Mouse (Mus musculus) hindbrain, postnatal 0 days (tissue): ENCODE measurements around the gene Ttc28. TPM values are rescaled to one million over a fixed set of nuclear protein-coding genes. Genes with fewer than 3 reads are reported as not detected.

ENCODE experiments used
- ATAC-seq: fragments of 200-750 bp; cut with Nextera tagmentation; 2 replicates; pipeline ENCODE4 v1.8.0; 2017; ENCODE audit warnings: mild to moderate bottlenecking, moderate TSS enrichment, moderate library complexity
- DNase-seq: peaks from one replicate; pipeline ENCODE4 v3.0.0-alpha.2; 2015; ENCODE audit warnings: low spot score
- H3K27ac ChIP-seq: fragments of 300-500 bp; sonication (generic); 2 replicates; pipeline ENCODE4 v1.5.1; 2014; ENCODE audit warnings: mild to moderate bottlenecking
- H3K27me3 ChIP-seq: fragments of 300-500 bp; sonication (generic); 2 replicates; pipeline ENCODE4 v1.6.1; 2014; ENCODE audit warnings: low read length, mixed read lengths; ENCODE audit not compliant: insufficient read depth
- H3K36me3 ChIP-seq: fragments of 300-500 bp; sonication (generic); 2 replicates; pipeline ENCODE4 v1.6.1; 2014; ENCODE audit warnings: low read length, mixed read lengths; ENCODE audit not compliant: insufficient read depth
- H3K4me1 ChIP-seq: fragments of 300-500 bp; sonication (generic); 2 replicates; pipeline ENCODE4 v1.6.1; 2014; ENCODE audit warnings: antibody characterized with exemption, low read length, mixed read lengths; ENCODE audit not compliant: insufficient read depth
- H3K4me2 ChIP-seq: fragments of 300-500 bp; sonication (generic); 2 replicates; pipeline ENCODE4 v1.6.1; 2014; ENCODE audit warnings: low read depth, mild to moderate bottlenecking, low read length, moderate library complexity, mixed read lengths
- H3K4me3 ChIP-seq: fragments of 300-500 bp; sonication (generic); 2 replicates; pipeline ENCODE4 v1.5.1; 2014; ENCODE audit warnings: low read length
- H3K9ac ChIP-seq: fragments of 300-500 bp; sonication (generic); replicated peaks from 2 replicates; pipeline ENCODE4 v1.6.1; 2014; ENCODE audit warnings: mild to moderate bottlenecking, low read length, moderate library complexity, mixed read lengths
- H3K9me3 ChIP-seq: fragments of 300-500 bp; sonication (generic); 2 replicates; pipeline ENCODE4 v1.6.1; 2016; ENCODE audit warnings: low read length, mixed read lengths
- CTCF ChIP-seq: IDR thresholded peaks from 2 replicates; pipeline ENCODE4 v1.5.1; 2016; ENCODE audit warnings: antibody characterized with exemption, control low read depth, low read depth
- WGBS: fragments of 180-500 bp; shearing (Covaris S2); extraction: QIAGEN DNeasy Blood & Tissue Kit; methylation state at CpG from one replicate; pipeline ENCODE4 v1.1.7; 2014; 5-methylcytosine and 5-hydroxymethylcytosine counted together
- polyA plus RNA-seq: library from polyadenylated mRNA; unstranded; fragments of >200 nt; fragmentation: Nextera tagmentation; extraction: Ambion mirVana; gene quantifications from 2 replicates; pipeline ENCODE4 v1.2.1, GENCODE M21; 2015
- total RNA-seq: library from RNA; depleted of rRNA; stranded (reverse); fragments of >200 nt; gene quantifications from 2 replicates; pipeline ENCODE4 v1.2.3, GENCODE M21; 2014

Gene Ttc28
- total and polyA plus RNA-seq, 2 experiments from 2014 or later = 11.1 to 49.8 TPM

DNA sequence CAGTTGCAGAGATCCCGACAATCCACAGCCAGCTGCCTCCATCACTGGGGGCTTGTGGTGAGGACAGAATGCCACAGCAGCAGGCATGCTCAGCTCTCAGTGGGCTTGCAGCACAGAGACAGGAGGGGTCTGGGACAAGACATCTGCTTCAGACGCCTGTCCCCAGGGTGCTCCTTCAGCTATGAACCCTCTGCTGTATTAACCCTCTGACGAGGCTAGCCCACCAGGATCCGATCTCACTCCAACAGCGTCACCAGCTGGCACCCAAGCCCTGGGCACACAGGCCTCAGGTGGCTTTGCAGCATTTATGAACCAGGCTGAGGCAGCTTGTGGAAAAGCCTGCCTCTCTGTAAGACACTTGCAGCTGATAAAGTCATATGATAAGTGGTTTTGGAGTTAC lies 339.4 kb downstream of the Ttc28 start:
- 44% methylated on average over 5 of the region's 5 CpGs for WGBS
- DNase-seq = no peak
- Histone ChIP-seq H3K4me2 (no peak overlapping the region), H3K36me3 (peaks cover 10% of the 10 kb centered on the region), H3K27me3 (no peaks in the 10 kb centered on the region), H3K4me1 (peaks cover 38% of the 10 kb centered on the region), H3K9me3 (no peaks in the 10 kb centered on the region), H3K27ac (peak overlapping the region; percentile 21; the same call in 1 of the 2 replicates), H3K4me3 (no peak overlapping the region), H3K9ac (no peak overlapping the region)
- no peak for ATAC-seq
- no peak for TF ChIP-seq CTCF

DNA sequence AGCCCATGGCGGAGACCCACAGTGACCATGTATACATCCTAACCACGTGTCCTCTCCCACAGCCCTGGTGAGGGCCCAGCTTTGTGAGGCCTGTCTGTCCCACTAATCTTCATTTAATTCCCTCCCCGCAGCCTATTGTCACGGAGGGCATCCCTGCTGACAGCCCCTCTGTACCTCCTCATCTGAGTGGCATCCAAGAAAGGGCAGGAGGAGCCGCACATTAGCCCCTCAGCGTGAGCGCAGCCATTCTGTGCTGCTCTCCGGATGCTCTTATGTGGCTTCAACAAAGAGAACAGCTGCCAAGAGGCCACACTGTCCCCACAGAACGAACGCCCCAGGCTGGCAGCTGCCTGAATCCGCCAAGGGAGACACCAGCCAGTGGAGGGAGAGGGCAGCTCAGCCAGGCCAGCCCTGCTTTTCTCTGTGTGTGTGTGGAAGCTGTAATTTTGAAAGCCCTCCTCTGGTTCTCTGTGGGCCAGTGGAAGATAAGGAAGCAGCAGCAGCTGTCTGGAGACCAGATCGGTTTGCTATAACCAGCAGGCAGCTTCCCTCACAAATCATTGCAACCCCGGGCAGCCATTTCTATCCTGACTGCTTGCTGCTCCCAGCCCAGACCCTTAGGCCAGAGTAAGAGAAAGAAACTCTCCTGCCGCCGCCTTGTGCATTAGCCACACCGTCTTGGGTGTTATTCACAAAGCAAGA lies 341.2 kb downstream of the Ttc28 start:
- H3K4me1 ChIP-seq = peaks cover 38% of the 10 kb centered on the region
- H3K36me3 ChIP-seq = peaks cover 20% of the 10 kb centered on the region
- H3K9me3 ChIP-seq = no peaks in the 10 kb centered on the region
- H3K27ac ChIP-seq = peak overlapping the region; percentile 76
- TF ChIP-seq CTCF = no peak; the same call in 1 of the 2 replicates
- peak overlapping the region; percentile 13; the same call in 1 of the 2 replicates for H3K9ac ChIP-seq
- H3K27me3 ChIP-seq = no peaks in the 10 kb centered on the region
- DNase-seq = peak; percentile 84
- H3K4me2 ChIP-seq = no peak overlapping the region
- ATAC-seq = peak; percentile 89
- 17% methylated on average over 16 of the region's 16 CpGs for WGBS
- no peak overlapping the region for H3K4me3 ChIP-seq

DNA sequence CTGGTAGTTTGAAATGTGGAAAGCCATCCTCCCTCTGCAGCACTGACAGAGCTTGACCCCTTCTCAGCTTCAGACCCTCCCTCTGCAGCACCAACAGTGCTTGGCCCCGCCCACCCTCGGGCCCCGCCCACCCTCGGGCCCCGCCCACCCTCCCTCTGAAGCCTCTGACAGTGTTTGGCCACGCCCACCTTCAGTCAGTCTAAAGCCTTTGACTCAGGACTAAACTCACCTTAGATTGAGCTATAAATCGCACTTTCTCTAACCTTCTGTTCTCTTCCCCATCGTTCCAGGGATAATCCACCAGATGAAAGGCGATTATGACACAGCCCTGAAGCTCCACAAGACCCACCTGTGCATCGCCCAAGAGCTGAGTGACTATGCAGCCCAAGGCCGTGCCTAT lies 343.2 kb downstream of the Ttc28 start:
- ATAC-seq (no peak), DNase-seq (no peak)
- Histone ChIP-seq H3K27ac (no peak overlapping the region), H3K4me1 (peaks cover 34% of the 10 kb centered on the region), H3K9me3 (no peaks in the 10 kb centered on the region), H3K4me3 (no peak overlapping the region), H3K9ac (no peak overlapping the region), H3K27me3 (no peaks in the 10 kb centered on the region), H3K36me3 (peaks cover 22% of the 10 kb centered on the region), H3K4me2 (no peak overlapping the region)
- no peak for TF ChIP-seq CTCF
- WGBS = 42% methylated on average over 11 of the region's 11 CpGs

DNA sequence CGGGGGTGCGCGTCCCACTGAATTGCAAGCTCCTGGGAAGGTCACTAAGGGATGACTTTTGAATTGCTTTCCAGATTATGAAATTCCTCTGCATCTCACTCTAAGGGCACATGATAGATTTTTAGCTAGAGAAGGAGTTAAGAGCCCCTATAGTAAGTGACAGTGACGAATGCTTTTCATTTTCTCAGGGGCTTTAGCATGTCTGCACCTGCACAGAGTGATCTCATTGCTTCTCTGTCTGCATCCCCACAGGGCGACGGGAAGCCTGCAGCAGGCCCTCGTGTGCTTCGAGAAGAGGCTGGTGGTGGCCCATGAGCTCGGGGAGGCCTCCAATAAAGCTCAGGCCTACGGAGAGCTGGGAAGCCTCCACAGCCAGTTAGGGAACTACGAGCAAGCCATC lies 345.7 kb downstream of the Ttc28 start:
- H3K4me2 ChIP-seq = no peak overlapping the region
- peaks cover 36% of the 10 kb centered on the region for H3K4me1 ChIP-seq
- no peak overlapping the region for H3K27ac ChIP-seq
- H3K27me3 ChIP-seq = no peaks in the 10 kb centered on the region
- WGBS = 71% methylated on average over 11 of the region's 11 CpGs
- ATAC-seq = no peak
- no peak for DNase-seq
- no peak for TF ChIP-seq CTCF
- H3K36me3 ChIP-seq = peaks cover 22% of the 10 kb centered on the region
- no peak overlapping the region for H3K9ac ChIP-seq
- no peak overlapping the region for H3K4me3 ChIP-seq
- H3K9me3 ChIP-seq = no peaks in the 10 kb centered on the region

DNA sequence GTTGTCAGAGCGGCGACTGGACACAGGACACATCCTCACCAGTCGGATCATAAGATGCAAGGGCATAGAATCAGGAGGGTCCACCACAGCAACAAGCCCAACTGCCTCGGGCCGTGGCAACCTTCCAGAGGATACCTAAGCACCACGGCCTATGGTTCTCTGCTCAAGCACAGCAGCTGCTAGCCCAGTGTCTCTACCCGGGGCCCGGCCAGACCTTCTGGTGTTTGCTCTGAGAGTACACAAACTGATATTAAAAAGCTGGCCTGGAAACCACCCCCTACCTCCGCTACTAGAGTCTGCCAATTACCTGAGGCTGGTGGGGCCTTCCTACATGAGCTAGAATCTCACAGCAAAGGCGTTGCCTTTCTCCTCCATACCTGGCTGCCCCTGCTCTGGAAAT lies 346.9 kb downstream of the Ttc28 start:
- H3K36me3 ChIP-seq = peaks cover 22% of the 10 kb centered on the region
- WGBS = 73% methylated on average over 10 of the region's 10 CpGs
- ATAC-seq = no peak
- H3K27me3 ChIP-seq = no peaks in the 10 kb centered on the region
- no peak for DNase-seq
- no peak overlapping the region for H3K4me2 ChIP-seq
- H3K27ac ChIP-seq = no peak overlapping the region
- H3K9me3 ChIP-seq = no peaks in the 10 kb centered on the region
- TF ChIP-seq CTCF = no peak
- H3K4me1 ChIP-seq = peaks cover 29% of the 10 kb centered on the region
- no peak overlapping the region for H3K9ac ChIP-seq
- no peak overlapping the region for H3K4me3 ChIP-seq

DNA sequence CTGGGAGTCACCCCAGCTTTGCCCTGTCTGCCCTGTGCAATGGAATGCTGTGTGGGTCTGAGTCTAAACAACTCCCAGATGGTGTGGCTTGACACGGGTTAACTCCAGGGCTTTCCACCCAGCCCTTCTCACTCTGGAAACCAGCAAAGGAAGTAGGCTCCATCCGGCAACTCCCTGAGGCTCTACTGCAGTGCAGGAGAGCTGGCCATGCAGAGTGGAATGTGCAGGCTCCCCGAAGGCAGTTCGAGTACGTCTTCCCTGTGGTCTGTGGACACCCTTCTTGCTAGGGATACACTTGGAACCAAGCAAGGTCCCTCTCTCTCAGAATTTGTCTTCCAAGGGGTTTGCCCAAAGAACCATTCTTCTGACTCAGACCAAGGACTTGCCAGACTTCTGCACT lies 348.2 kb downstream of the Ttc28 start:
- Histone ChIP-seq H3K27ac (peak overlapping the region; percentile 52; the same call in 1 of the 2 replicates), H3K4me2 (no peak overlapping the region), H3K9ac (no peak overlapping the region), H3K27me3 (no peaks in the 10 kb centered on the region), H3K9me3 (no peaks in the 10 kb centered on the region), H3K36me3 (peaks cover 28% of the 10 kb centered on the region), H3K4me3 (no peak overlapping the region), H3K4me1 (peaks cover 20% of the 10 kb centered on the region)
- DNase-seq (no peak), ATAC-seq (no peak)
- 54% methylated on average over 5 of the region's 5 CpGs for WGBS
- no peak for TF ChIP-seq CTCF
